Mouse (Mus musculus) lung, embryonic 14.5 days (tissue): ENCODE measurements at regions not wholly inside any gene's neighbourhood (a gene's known extent, or its start where the extent isn't known, plus 50 kb on each side); places are given as distances from the start of the nearest gene placed in this dataset.

Experiments used
- ATAC-seq: fragments of 200-750 bp; cut with Nextera tagmentation; 2 replicates; pipeline ENCODE4 v1.8.0; 2017; ENCODE audit warnings: mild to moderate bottlenecking, moderate TSS enrichment, moderate library complexity; ENCODE audit not compliant: insufficient read depth
- DNase-seq: peaks from one replicate; pipeline ENCODE4 v3.0.0-alpha.2; 2015
- H3K27ac ChIP-seq: fragments of 300-500 bp; sonication (generic); 2 replicates; pipeline ENCODE4 v1.5.1; 2014; ENCODE audit warnings: low read depth, mild to moderate bottlenecking, moderate library complexity
- H3K27me3 ChIP-seq: fragments of 300-500 bp; sonication (generic); 2 replicates; pipeline ENCODE4 v1.6.1; 2014; ENCODE audit warnings: low read length, control low read depth; ENCODE audit not compliant: insufficient read depth
- H3K36me3 ChIP-seq: fragments of 300-500 bp; sonication (generic); 2 replicates; pipeline ENCODE4 v1.6.1; 2014; ENCODE audit warnings: control low read depth; ENCODE audit not compliant: insufficient read depth
- H3K4me1 ChIP-seq: fragments of 300-500 bp; sonication (generic); 2 replicates; pipeline ENCODE4 v1.6.1; 2014; ENCODE audit warnings: antibody characterized with exemption, control low read depth; ENCODE audit not compliant: insufficient read depth
- H3K4me2 ChIP-seq: fragments of 300-500 bp; sonication (generic); 2 replicates; pipeline ENCODE4 v1.6.1; 2014; ENCODE audit warnings: mild to moderate bottlenecking
- H3K4me3 ChIP-seq: fragments of 300-500 bp; sonication (generic); 2 replicates; pipeline ENCODE4 v1.5.1; 2014; ENCODE audit warnings: low read depth, low read length
- H3K9ac ChIP-seq: fragments of 300-500 bp; sonication (generic); 2 replicates; pipeline ENCODE4 v1.6.1; 2014
- H3K9me3 ChIP-seq: fragments of 300-500 bp; sonication (generic); 2 replicates; pipeline ENCODE4 v1.6.1; 2016; ENCODE audit warnings: low read depth, low read length, control low read depth
- CTCF ChIP-seq: IDR thresholded peaks from 2 replicates; pipeline ENCODE4 v1.5.1; 2016; ENCODE audit warnings: antibody characterized with exemption, low read depth
- WGBS: fragments of 180-500 bp; shearing (Covaris S2); extraction: QIAGEN DNeasy Blood & Tissue Kit; methylation state at CpG from one replicate; pipeline ENCODE4 v1.1.7; 2014; 5-methylcytosine and 5-hydroxymethylcytosine counted together

DNA sequence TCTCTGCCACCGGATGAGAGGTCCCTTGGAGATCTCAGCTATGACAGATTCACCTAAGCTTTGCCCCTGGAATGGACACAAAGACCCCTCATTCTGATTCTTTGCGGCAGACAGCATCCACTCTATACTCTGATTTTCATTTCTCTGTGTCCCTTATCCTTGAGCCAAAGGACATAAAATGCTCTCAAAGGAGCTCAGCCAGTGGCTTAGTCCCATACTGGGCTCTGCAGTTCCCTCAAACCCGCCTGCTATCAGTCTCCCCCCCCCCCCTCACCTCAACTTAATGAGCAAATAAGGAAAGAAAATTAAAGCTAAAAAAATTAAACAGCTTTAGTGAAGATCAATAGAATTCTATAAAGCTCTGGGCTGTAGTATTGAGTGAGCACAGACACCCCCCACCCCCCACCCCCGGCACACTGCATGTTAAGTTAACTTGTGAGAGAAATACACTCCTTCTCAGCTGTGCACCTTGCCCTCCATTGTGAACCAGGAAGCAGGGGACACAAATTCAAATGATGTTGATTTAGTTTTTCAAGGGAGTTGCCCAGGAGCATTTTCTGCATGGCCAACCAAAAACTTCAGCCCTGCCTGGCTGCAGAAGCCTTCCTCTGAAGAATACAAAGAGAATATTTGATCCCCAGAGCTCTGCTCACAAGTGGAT is 452.9 kb downstream of the Bnc2 start:
- Histone ChIP-seq H3K4me2 (no peak overlapping the region), H3K27ac (no peak overlapping the region), H3K9ac (no peak overlapping the region), H3K36me3 (no peaks in the 10 kb centered on the region), H3K9me3 (no peaks in the 10 kb centered on the region), H3K4me1 (no peaks in the 10 kb centered on the region), H3K4me3 (no peak overlapping the region), H3K27me3 (no peaks in the 10 kb centered on the region)
- WGBS, result 66% methylated on average over 4 of the region's 4 CpGs
- no peak for DNase-seq
- ATAC-seq, result no peak
- TF ChIP-seq CTCF, result no peak

DNA sequence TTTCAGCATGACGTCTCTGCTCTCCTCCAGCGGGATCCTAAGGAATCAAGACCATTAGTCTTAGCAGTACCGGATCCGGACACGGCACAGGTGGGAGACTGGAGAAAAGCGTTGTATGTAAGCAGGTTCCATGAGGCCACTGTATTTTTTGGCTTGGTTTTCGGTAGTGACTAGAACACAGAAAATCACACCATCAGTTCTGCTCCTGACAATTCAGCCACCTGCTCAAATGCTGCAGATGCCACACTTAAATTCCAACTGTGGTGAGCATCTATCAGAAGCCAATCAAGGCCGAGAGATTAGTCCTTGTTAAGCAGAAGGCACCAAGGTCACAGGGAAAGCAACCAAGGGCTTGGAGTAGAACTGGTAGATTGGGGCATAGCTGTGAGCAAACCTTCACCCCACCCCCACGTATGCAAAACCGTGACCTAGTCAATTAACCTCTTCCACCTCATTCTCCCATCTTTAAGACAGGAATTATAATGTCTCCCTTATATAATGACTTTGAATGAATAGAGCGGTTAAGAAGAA is 452.2 kb downstream of the Bnc2 start:
- H3K4me2 ChIP-seq, result no peak overlapping the region

DNA sequence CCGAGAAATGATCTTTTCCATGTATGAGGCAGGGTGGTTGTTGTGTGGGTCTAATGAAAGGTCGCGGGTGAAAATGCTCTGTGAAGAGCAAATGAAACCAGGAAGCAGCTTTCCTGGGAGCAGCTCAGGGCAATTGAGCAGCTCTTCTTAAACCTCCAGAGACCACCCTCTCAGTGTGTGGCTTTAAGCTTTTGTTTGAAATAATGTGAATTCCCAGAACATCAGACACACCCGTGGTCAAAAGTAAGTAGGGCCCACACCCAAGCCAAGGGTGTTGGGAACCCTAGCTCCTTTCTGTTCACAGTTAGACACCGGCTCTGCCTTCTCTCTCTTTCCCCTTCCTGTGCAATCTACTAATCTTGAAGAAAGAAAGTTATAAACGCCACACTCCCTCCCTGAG is 450.5 kb downstream of the Bnc2 start:
- Histone ChIP-seq H3K27me3 (no peaks in the 10 kb centered on the region), H3K9ac (no peak overlapping the region), H3K36me3 (no peaks in the 10 kb centered on the region), H3K4me2 (no peak overlapping the region), H3K27ac (no peak overlapping the region), H3K4me1 (no peaks in the 10 kb centered on the region), H3K9me3 (no peaks in the 10 kb centered on the region), H3K4me3 (no peak overlapping the region)
- ATAC-seq, result no peak
- WGBS, result 77% methylated on average over 6 of the region's 6 CpGs
- no peak for DNase-seq
- no peak for TF ChIP-seq CTCF

More for the DNA sequence above, 452.2 kb downstream of the Bnc2 start:
- Histone ChIP-seq H3K36me3 (no peaks in the 10 kb centered on the region), H3K9ac (no peak overlapping the region), H3K9me3 (no peaks in the 10 kb centered on the region), H3K27me3 (no peaks in the 10 kb centered on the region), H3K4me3 (no peak overlapping the region), H3K4me1 (no peaks in the 10 kb centered on the region), H3K27ac (no peak overlapping the region)
- DNase-seq (no peak), ATAC-seq (no peak)
- no peak for TF ChIP-seq CTCF
- 84% methylated on average over 11 of the region's 11 CpGs for WGBS
